Mouse (Mus musculus) CH12.LX (cell line): Measurements from ENCODE around the gene Serpinb8. TPM values are rescaled to one million over a fixed set of nuclear protein-coding genes. Genes with fewer than 3 reads are reported as not detected.

ENCODE experiments used
- DNase-seq: peaks from one replicate; pipeline ENCODE4 v3.0.0-alpha.2; 2013; ENCODE audit errors: extremely low read depth
- H3K27ac ChIP-seq: 2 replicates; pipeline ENCODE4 v1.5.1; 2012; ENCODE audit warnings: low read depth, mild to moderate bottlenecking, control low read depth, moderate library complexity; ENCODE audit not compliant: insufficient read depth
- H3K27me3 ChIP-seq: replicated peaks from 2 replicates; pipeline ENCODE3; 2012; ENCODE audit warnings: inconsistent platforms
- H3K36me3 ChIP-seq, 2 experiments: replicated peaks in 1 of 2; 2 replicates each; pipeline versions ENCODE3 to v1.6.1; 2012; ENCODE audit warnings: inconsistent platforms in 1 of 2, low read length in 1 of 2, mild to moderate bottlenecking in 1 of 2, mixed read lengths in 1 of 2, moderate library complexity in 1 of 2; ENCODE audit not compliant: control insufficient read depth in 1 of 2, insufficient read depth in 1 of 2
- H3K4me1 ChIP-seq, 2 experiments: 2 replicates each; pipeline ENCODE4 v1.6.1; 2012; ENCODE audit warnings: inconsistent platforms in 1 of 2, moderate library complexity in 1 of 2; ENCODE audit not compliant: insufficient read depth in 2 of 2, control insufficient read depth in 1 of 2
- H3K4me2 ChIP-seq: 2 replicates; pipeline ENCODE4 v1.6.1; 2012; ENCODE audit warnings: low read depth, mild to moderate bottlenecking, control low read depth; ENCODE audit not compliant: poor library complexity, insufficient read depth, severe bottlenecking
- H3K4me3 ChIP-seq, 3 experiments: fragments of 150-350 bp in 1 of 3; sonication (generic) in 1 of 3; replicated peaks in 1 of 3; 2 replicates each; pipeline versions ENCODE3 to v1.5.1; 2011 to 2012; ENCODE audit warnings: low read depth in 2 of 3, low read length in 2 of 3, mild to moderate bottlenecking in 2 of 3, moderate library complexity in 2 of 3, control low read depth in 1 of 3, improper control_type of control experiment in 1 of 3, inconsistent platforms in 1 of 3, mixed read lengths in 1 of 3; ENCODE audit not compliant: poor library complexity in 1 of 3
- H3K79me2 ChIP-seq: replicated peaks from 2 replicates; pipeline ENCODE4 v1.6.1; 2012; ENCODE audit warnings: mild to moderate bottlenecking, moderate library complexity; ENCODE audit not compliant: control insufficient read depth, poor library complexity, insufficient read depth, severe bottlenecking; ENCODE audit errors: extremely low read depth
- H3K9ac ChIP-seq: 2 replicates; pipeline ENCODE4 v1.6.1; 2012; ENCODE audit warnings: low read depth, mild to moderate bottlenecking, control low read depth, moderate library complexity; ENCODE audit not compliant: insufficient read depth
- H3K9me3 ChIP-seq: replicated peaks from 2 replicates; pipeline ENCODE3; 2012; ENCODE audit warnings: low read length, inconsistent platforms, mixed read lengths
- BHLHE40 ChIP-seq: IDR thresholded peaks from 2 replicates; pipeline ENCODE4 v1.6.1; 2011; ENCODE audit warnings: mild to moderate bottlenecking, low read depth, low read length, improper control_type of control experiment
- CHD1 ChIP-seq: IDR thresholded peaks from 2 replicates; pipeline ENCODE4 v1.6.1; 2012; ENCODE audit warnings: low read depth, low read length, improper control_type of control experiment, inconsistent platforms
- CHD2 ChIP-seq: IDR thresholded peaks from 2 replicates; pipeline ENCODE4 v1.6.1; 2011; ENCODE audit warnings: low read length, improper control_type of control experiment
- CTCF ChIP-seq, 2 experiments: IDR thresholded peaks in 1 of 2; conservative IDR thresholded peaks in 1 of 2; 2 replicates each; pipeline ENCODE4 v1.5.1; 2011 to 2012; ENCODE audit warnings: low read depth in 2 of 2, low read length in 2 of 2, improper control_type of control experiment in 1 of 2, inconsistent platforms in 1 of 2, mild to moderate bottlenecking in 1 of 2, moderate library complexity in 1 of 2
- E2F4 ChIP-seq: IDR thresholded peaks from 2 replicates; pipeline ENCODE4 v1.6.1; 2011; ENCODE audit warnings: low read depth, low read length, improper control_type of control experiment; ENCODE audit not compliant: insufficient replicate concordance
- ELF1 ChIP-seq: IDR thresholded peaks from 2 replicates; pipeline ENCODE4 v1.6.1; 2014; ENCODE audit warnings: low read depth, mild to moderate bottlenecking, inconsistent platforms, low read length, improper control_type of control experiment
- EP300 ChIP-seq: IDR thresholded peaks from 2 replicates; pipeline ENCODE4 v1.6.1; 2011; ENCODE audit warnings: low read length, improper control_type of control experiment
- ETS1 ChIP-seq: conservative IDR thresholded peaks from 2 replicates; pipeline ENCODE4 v1.6.1; 2012; ENCODE audit warnings: low read depth, mild to moderate bottlenecking, inconsistent platforms, low read length, improper control_type of control experiment, moderate library complexity
- GABPA ChIP-seq: IDR thresholded peaks from 2 replicates; pipeline ENCODE4 v1.6.1; 2012; ENCODE audit warnings: low read depth, low read length, improper control_type of control experiment, inconsistent platforms; ENCODE audit not compliant: insufficient replicate concordance
- IRF4 ChIP-seq: IDR thresholded peaks from 2 replicates; pipeline ENCODE4 v1.6.1; 2014; ENCODE audit warnings: low read depth, mild to moderate bottlenecking, inconsistent platforms, low read length, improper control_type of control experiment
- JUN ChIP-seq: IDR thresholded peaks from 2 replicates; pipeline ENCODE4 v1.6.1; 2011; ENCODE audit warnings: low read depth, mild to moderate bottlenecking, low read length, improper control_type of control experiment, moderate library complexity; ENCODE audit not compliant: insufficient read depth
- JUND ChIP-seq: conservative IDR thresholded peaks from 2 replicates; pipeline ENCODE4 v1.6.1; 2011; ENCODE audit warnings: low read depth, low read length, improper control_type of control experiment
- KAT2A ChIP-seq: IDR thresholded peaks from 2 replicates; pipeline ENCODE4 v1.6.1; 2012; ENCODE audit warnings: low read length, improper control_type of control experiment, inconsistent platforms; ENCODE audit not compliant: insufficient replicate concordance
- MAX ChIP-seq: IDR thresholded peaks from 2 replicates; pipeline ENCODE4 v1.6.1; 2011; ENCODE audit warnings: low read length, improper control_type of control experiment
- MAZ ChIP-seq: IDR thresholded peaks from 2 replicates; pipeline ENCODE4 v1.6.1; 2012; ENCODE audit warnings: low read depth, mild to moderate bottlenecking, inconsistent platforms, low read length, improper control_type of control experiment, moderate library complexity
- MEF2A ChIP-seq: IDR thresholded peaks from 2 replicates; pipeline ENCODE4 v1.6.1; 2014; ENCODE audit warnings: low read depth, mild to moderate bottlenecking, inconsistent platforms, low read length, improper control_type of control experiment, borderline replicate concordance
- MXI1 ChIP-seq: IDR thresholded peaks from 2 replicates; pipeline ENCODE4 v1.6.1; 2011; ENCODE audit warnings: mild to moderate bottlenecking, low read depth, low read length, improper control_type of control experiment
- MYC ChIP-seq: IDR thresholded peaks from 2 replicates; pipeline ENCODE4 v1.6.1; 2011; ENCODE audit warnings: low read depth, mild to moderate bottlenecking, improper control_type of control experiment, low read length
- NELFE ChIP-seq: IDR thresholded peaks from 2 replicates; pipeline ENCODE4 v1.6.1; 2011; ENCODE audit warnings: low read depth, low read length, improper control_type of control experiment
- NRF1 ChIP-seq: IDR thresholded peaks from 2 replicates; pipeline ENCODE4 v1.6.1; 2014; ENCODE audit warnings: low read depth, mild to moderate bottlenecking, inconsistent platforms, low read length, improper control_type of control experiment, moderate library complexity
- PAX5 ChIP-seq: IDR thresholded peaks from 2 replicates; pipeline ENCODE4 v1.6.1; 2012; ENCODE audit warnings: low read length, inconsistent platforms, mixed read lengths
- POLR2A ChIP-seq: IDR thresholded peaks from 2 replicates; pipeline ENCODE4 v1.6.1; 2011; ENCODE audit warnings: low read depth, mild to moderate bottlenecking, improper control_type of control experiment, low read length
- POLR2AphosphoS2 ChIP-seq: IDR thresholded peaks from 2 replicates; pipeline ENCODE4 v1.6.1; 2011; ENCODE audit warnings: low read depth, low read length, improper control_type of control experiment
- RAD21 ChIP-seq: IDR thresholded peaks from 2 replicates; pipeline ENCODE4 v1.6.1; 2011; ENCODE audit warnings: low read depth, mild to moderate bottlenecking, low read length, improper control_type of control experiment, moderate library complexity
- RCOR1 ChIP-seq: conservative IDR thresholded peaks from 2 replicates; pipeline ENCODE4 v1.6.1; 2012; ENCODE audit warnings: low read depth, mild to moderate bottlenecking, inconsistent platforms, low read length, improper control_type of control experiment
- SIN3A ChIP-seq: IDR thresholded peaks from 2 replicates; pipeline ENCODE4 v1.6.1; 2012; ENCODE audit warnings: low read length, improper control_type of control experiment, inconsistent platforms
- SMC3 ChIP-seq: IDR thresholded peaks from 2 replicates; pipeline ENCODE4 v1.6.1; 2011; ENCODE audit warnings: low read depth, low read length, improper control_type of control experiment
- TCF12 ChIP-seq: IDR thresholded peaks from 2 replicates; pipeline ENCODE4 v1.6.1; 2014; ENCODE audit warnings: low read depth, mild to moderate bottlenecking, inconsistent platforms, low read length, improper control_type of control experiment
- UBTF ChIP-seq: IDR thresholded peaks from 2 replicates; pipeline ENCODE4 v1.6.1; 2012; ENCODE audit warnings: low read depth, mild to moderate bottlenecking, inconsistent platforms, low read length, improper control_type of control experiment, moderate library complexity
- USF1 ChIP-seq: IDR thresholded peaks from 2 replicates; pipeline ENCODE4 v1.6.1; 2014; ENCODE audit warnings: low read depth, mild to moderate bottlenecking, inconsistent platforms, low read length, improper control_type of control experiment
- USF2 ChIP-seq: conservative IDR thresholded peaks from 2 replicates; pipeline ENCODE4 v1.6.1; 2011; ENCODE audit warnings: low read depth, low read length, improper control_type of control experiment
- ZC3H11A ChIP-seq: IDR thresholded peaks from 2 replicates; pipeline ENCODE4 v1.6.1; 2012; ENCODE audit warnings: low read depth, mild to moderate bottlenecking, inconsistent platforms, low read length, improper control_type of control experiment
- dilution Hi-C: fragments of 300-500 bp; cut with MboI; formaldehyde crosslinking; loops from 2 replicates; pipeline ENCODE4 v1.14.3; 2020; ENCODE audit warnings: low sequenced_read_pairs; ENCODE audit not compliant: extremely low pct_unique_long_range_greater_than_20kb, extremely low pct_ligation_motif_present
- in situ Hi-C: fragments of 300-500 bp; cut with MboI; formaldehyde crosslinking; loops from 3 replicates; pipeline ENCODE4 v1.14.3; 2019; ENCODE audit warnings: low sequenced_read_pairs, low pct_ligation_motif_present, low pct_unique_long_range_greater_than_20kb, mixed read lengths
- polyA plus RNA-seq: library from polyadenylated mRNA; unstranded; fragments of >175 nt; gene quantifications from 2 replicates; pipeline ENCODE4 v1.2.1, GENCODE M21; 2012; ENCODE audit warnings: low read depth; ENCODE audit not compliant: insufficient read length
- total RNA-seq, 2 experiments: library from RNA; depleted of rRNA; stranded (reverse); fragments of 300-350 nt in 1 of 2; fragments of >200 nt in 1 of 2; gene quantifications; 2 replicates each; pipeline ENCODE4 v1.2.3; 2012 to 2014

The Serpinb8 gene
- total and polyA plus RNA-seq, 3 experiments = 2.3 to 15.1 (median 3.7) TPM

DNA sequence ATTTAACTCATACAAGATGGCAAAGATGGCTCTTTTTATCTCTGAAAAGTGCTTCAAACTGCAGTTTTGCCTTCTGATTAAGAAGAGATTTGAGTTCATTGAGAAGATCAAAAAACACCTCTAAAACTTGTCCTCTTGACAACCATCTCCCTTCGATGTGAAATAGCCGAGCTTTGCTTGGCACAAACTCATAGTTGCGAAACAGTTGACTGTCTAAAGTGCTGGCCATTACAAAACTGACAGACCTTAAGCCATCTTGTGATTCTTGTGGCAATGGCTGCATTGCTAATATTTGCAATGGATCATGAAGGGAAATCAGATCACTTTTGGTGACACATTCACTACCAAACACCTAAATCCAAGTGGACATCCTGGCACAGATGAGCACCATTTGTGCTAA is 30.3 kb upstream of the Serpinb8 start:
- TF ChIP-seq E2F4 (no peak), CHD1 (no peak), UBTF (no peak), POLR2AphosphoS2 (no peak), RAD21 (no peak), USF2 (no peak), KAT2A (no peak), CTCF (conservative IDR thresholded peaks at IDR 0.05 in 1 of 2, IDR thresholded peaks at IDR 0.05 in 1 of 2; ENCODE audit: low read depth in 2 of 2, low read length in 2 of 2) (no peak), BHLHE40 (no peak), MYC (no peak), CHD2 (no peak), TCF12 (no peak), MEF2A (no peak), SMC3 (no peak), IRF4 (no peak), ZC3H11A (no peak), RCOR1 (no peak), NRF1 (no peak), USF1 (no peak)

DNA sequence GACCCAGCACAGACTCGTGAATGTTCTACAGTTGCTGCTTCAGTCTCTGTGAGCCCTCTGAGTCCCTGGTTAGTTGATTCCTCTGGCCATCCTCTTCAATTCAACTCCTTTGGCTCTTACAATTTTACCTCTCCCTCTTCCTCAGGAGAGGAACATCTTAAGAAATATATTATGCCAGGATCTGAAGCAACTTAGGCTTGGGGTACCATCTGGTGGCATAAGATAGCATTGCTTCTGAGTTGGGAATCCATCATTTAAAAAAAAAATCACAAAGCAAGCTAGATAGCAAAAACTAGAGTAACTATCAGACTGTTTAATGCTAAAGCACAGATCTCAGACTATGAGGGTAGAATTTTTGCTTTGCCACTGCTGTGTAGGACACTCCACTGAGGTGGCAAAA is 27.7 kb upstream of the Serpinb8 start:
- in situ Hi-C loops = no loop called here
- H3K9ac ChIP-seq = no peak overlapping the region
- TF ChIP-seq JUND = no peak
- TF ChIP-seq CTCF (conservative IDR thresholded peaks at IDR 0.05 in 1 of 2, IDR thresholded peaks at IDR 0.05 in 1 of 2; ENCODE audit: low read depth in 2 of 2, low read length in 2 of 2) = peak; percentile 25 to 75; a peak in 2 of 4 replicates
- TF ChIP-seq NRF1 = no peak
- TF ChIP-seq CHD2 = no peak
- peak; percentile 79 for TF ChIP-seq SMC3
- no peak for TF ChIP-seq ETS1
- TF ChIP-seq ELF1 = no peak
- TF ChIP-seq MAX = no peak
- TF ChIP-seq MXI1 = no peak
- TF ChIP-seq POLR2AphosphoS2 = no peak
- TF ChIP-seq EP300 = no peak
- no peak for TF ChIP-seq BHLHE40
- TF ChIP-seq PAX5 = no peak
- TF ChIP-seq MAZ = no peak
- TF ChIP-seq USF1 = no peak
- peak; percentile 83 for TF ChIP-seq RAD21
- no peak for TF ChIP-seq USF2
- no peak for TF ChIP-seq IRF4
- no peak for TF ChIP-seq POLR2A
- no peak for TF ChIP-seq SIN3A
- peak; percentile 34; the same call in 1 of the 2 replicates for TF ChIP-seq ZC3H11A
- no peak for TF ChIP-seq KAT2A
- no peak for TF ChIP-seq TCF12
- TF ChIP-seq NELFE = no peak
- no peak for TF ChIP-seq GABPA
- TF ChIP-seq JUN = no peak
- no peak for TF ChIP-seq RCOR1

More for the DNA sequence above, 30.3 kb upstream of the Serpinb8 start:
- H3K4me2 ChIP-seq = no peak overlapping the region
- no peaks in the 10 kb centered on the region for H3K4me1 ChIP-seq
- no peak overlapping the region for H3K27ac ChIP-seq
- in situ Hi-C loops (no loop called here), dilution Hi-C loops (no loop called here)
- no peaks in the 10 kb centered on the region for H3K27me3 ChIP-seq
- no peaks in the 10 kb centered on the region for H3K36me3 ChIP-seq
- no peak overlapping the region for H3K9ac ChIP-seq
- no peak for DNase-seq
- H3K79me2 ChIP-seq = no peaks in the 10 kb centered on the region
- H3K4me3 ChIP-seq = no peak overlapping the region
- no peaks in the 10 kb centered on the region for H3K9me3 ChIP-seq

More for the DNA sequence above, 27.7 kb upstream of the Serpinb8 start:
- dilution Hi-C loops = no loop called here
- no peaks in the 10 kb centered on the region for H3K36me3 ChIP-seq
- no peak overlapping the region for H3K4me3 ChIP-seq
- H3K4me1 ChIP-seq = no peaks in the 10 kb centered on the region
- no peaks in the 10 kb centered on the region for H3K27me3 ChIP-seq
- H3K79me2 ChIP-seq = no peaks in the 10 kb centered on the region
- H3K4me2 ChIP-seq = no peak overlapping the region
- no peak overlapping the region for H3K27ac ChIP-seq
- H3K9me3 ChIP-seq = no peaks in the 10 kb centered on the region
- peak; percentile 19 for DNase-seq
